Comparison of ENCODE assay signal across 8 mouse cellular contexts in the genomic region with DNA sequence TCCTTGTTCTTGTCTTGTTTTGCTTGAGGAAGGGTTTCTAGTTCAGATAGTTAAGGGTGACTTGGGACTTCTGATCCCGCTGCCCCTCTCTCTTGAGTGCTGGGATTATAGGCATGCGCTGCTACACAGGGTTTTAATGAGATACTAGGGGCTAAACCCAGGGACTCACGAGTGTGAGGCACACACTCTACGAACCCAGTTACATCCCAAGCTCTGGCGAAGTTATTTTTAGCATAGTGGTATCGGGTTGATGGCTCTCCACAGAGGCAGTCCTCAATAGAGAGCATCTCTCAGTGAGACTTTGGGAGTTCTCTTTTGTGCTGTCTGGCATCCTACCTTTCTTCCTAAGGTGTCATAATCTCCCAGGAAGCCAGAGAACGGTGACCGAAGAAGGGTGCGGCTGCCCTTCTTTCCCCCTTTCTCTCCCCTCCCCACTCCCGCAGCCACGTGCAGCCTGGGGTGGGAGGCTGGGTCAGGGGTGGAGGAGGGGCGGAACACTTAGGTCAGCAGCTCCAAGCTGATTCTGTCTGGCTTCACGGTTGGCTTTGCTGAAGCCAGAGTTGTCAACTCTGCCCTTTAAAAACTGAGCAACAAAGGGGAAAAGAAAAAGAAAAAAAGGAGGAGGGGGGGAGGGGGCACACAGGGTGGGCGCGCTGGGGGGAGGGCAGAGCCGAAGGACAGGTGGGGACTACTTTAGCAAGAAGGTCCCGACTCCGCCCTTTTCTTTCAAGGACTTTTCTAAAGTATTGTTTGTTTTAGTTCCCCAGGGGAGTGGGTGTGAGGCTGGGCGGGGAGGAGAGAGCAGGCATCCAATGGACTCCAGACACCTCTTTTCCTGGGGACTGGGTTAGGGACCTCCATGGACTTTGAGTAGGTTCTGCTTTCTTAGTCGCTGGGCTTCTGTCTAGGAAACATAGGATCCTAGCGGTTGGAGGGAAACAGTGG.
DNase-seq lines count a peak whose midpoint lies in the region; ATAC-seq and TF ChIP-seq lines count a peak whose summit lies in the region.

No protein-coding gene starts in this region.

- H3K4me3 ChIP-seq in E14TG2a.4 (replicated peaks; ENCODE audit: low read length): peak overlapping the region; percentile 57
- no peak overlapping the region for H3K4me3 ChIP-seq in hindbrain, embryonic 14.5 days (replicated peaks; ENCODE audit: low read length)

- H3K9me3 ChIP-seq in E14TG2a.4 (ENCODE audit: low read length): no peaks in the 10 kb centered on the region
- H3K9me3 ChIP-seq in hindbrain, embryonic 14.5 days (ENCODE audit: control insufficient read depth, low read length): no peaks in the 10 kb centered on the region

- peaks cover 56% of the 10 kb centered on the region for H3K4me1 ChIP-seq in E14TG2a.4 (replicated peaks; ENCODE audit: low read depth, low read length)
- peaks cover 11% of the 10 kb centered on the region; the same call in 1 of the 2 replicates for H3K4me1 ChIP-seq in hindbrain, embryonic 14.5 days (replicated peaks; ENCODE audit: control insufficient read depth, insufficient read depth, low read length)

- H3K27ac ChIP-seq in hindbrain, embryonic 14.5 days: no peak overlapping the region

- no peak for TF ChIP-seq CTCF in E14TG2a.4 (conservative IDR thresholded peaks at IDR 0.05; ENCODE audit: low read length)

- 6% methylated on average over 21 of the region's 21 CpGs for WGBS in hindbrain, embryonic 14.5 days

- peak overlapping the region; percentile 40 for H3K4me2 ChIP-seq in hindbrain, embryonic 14.5 days (replicated peaks)

- intact Hi-C loops in left cerebral cortex, postnatal 4 days (cut with DNase I): no loop called here
- intact Hi-C loops in left cerebral cortex, postnatal 10 days (cut with DNase I): no loop called here

- no peak overlapping the region for H3K9ac ChIP-seq in hindbrain, embryonic 14.5 days

- ATAC-seq in hindbrain, embryonic 14.5 days (ENCODE audit: low FRiP score): no peak

- no peaks in the 10 kb centered on the region for H3K36me3 ChIP-seq in E14TG2a.4 (ENCODE audit: insufficient read depth, low read length)
- H3K36me3 ChIP-seq in hindbrain, embryonic 14.5 days (replicated peaks; ENCODE audit: control insufficient read depth, insufficient read depth): no peaks in the 10 kb centered on the region

- peak; percentile 71 for DNase-seq in embryo, embryonic 11 days
- no peak for DNase-seq in hindbrain, embryonic 14.5 days (ENCODE audit: low spot score)
- DNase-seq in lung, postnatal 36 days: peak; percentile 32
- no peak for DNase-seq in left cerebral cortex, postnatal 4 days
- no peak for DNase-seq in adrenal gland, postnatal 4 days (ENCODE audit: low spot score in 2 of 2)
- no peak for DNase-seq in left cerebral cortex, postnatal 10 days (ENCODE audit: extremely low spot score in 1 of 2, low spot score in 2 of 2)
- DNase-seq in B cell, adult 2 months: no peak

- H3K27me3 ChIP-seq in E14TG2a.4 (ENCODE audit: insufficient read depth, low read length): peaks cover 75% of the 10 kb centered on the region
- 0 out of 2 replicates have a peak, but pooled peaks cover 3% of the 10 kb centered on the region for H3K27me3 ChIP-seq in hindbrain, embryonic 14.5 days (ENCODE audit: control insufficient read depth, insufficient read depth, low read length)

Comparison
In these comparisons a context has a peak if more than half of its experiments do, and no peak if none do; other contexts are left out.
1. DNase-seq: peak in embryo, embryonic 11 days (single experiment) and lung, postnatal 36 days (single experiment); none in hindbrain, embryonic 14.5 days (single experiment), left cerebral cortex, postnatal 4 days (single experiment), adrenal gland, postnatal 4 days (0 of 2), left cerebral cortex, postnatal 10 days (0 of 2) and B cell, adult 2 months (0 of 2).